Comparison of ENCODE assay signal across 27 mouse cellular contexts in genomic region chr1:126880801-126881200, GRCm38 (mm10). TPM values are rescaled to one million over a fixed set of nuclear protein-coding genes. Genes with fewer than 3 reads are reported as not detected.
DNase-seq lines count a peak whose midpoint lies in the region; ATAC-seq and TF ChIP-seq lines count a peak whose summit lies in the region.
"Had no signal": no experiment of that assay in that cellular context is flagged by ENCODE, and none has a peak within 500 bp of the region (broad histone marks: within the 10 kb centered on the region; RNA-seq: fewer than 3 reads in every experiment).

No protein-coding gene starts in this region.

- 91% methylated on average over 3 of the region's 3 CpGs for WGBS in heart, embryonic 10.5 days
- WGBS in heart, embryonic 11.5 days (ENCODE audit: insufficient replicate concordance): 86% methylated on average over 3 of the region's 3 CpGs
- WGBS in lung, adult 2 months: 92% methylated on average over 3 of the region's 3 CpGs

- TF ChIP-seq CTCF in lung, adult 2 months (IDR thresholded peaks at IDR 0.05; ENCODE audit: insufficient read depth, low read length): no peak

- H3K27me3 ChIP-seq in heart, embryonic 10.5 days (ENCODE audit: insufficient read depth, poor library complexity, severe bottlenecking): no peaks in the 10 kb centered on the region
- no peaks in the 10 kb centered on the region for H3K27me3 ChIP-seq in heart, embryonic 11.5 days (ENCODE audit: control insufficient read depth, insufficient read depth, low read length)
- H3K27me3 ChIP-seq: embryonic facial prominence, embryonic 13.5 days; embryonic facial prominence, embryonic 15.5 days; forebrain, embryonic 12.5 days; Patski had no signal

- H3K4me2 ChIP-seq in heart, embryonic 11.5 days: no peak overlapping the region
- H3K4me2 ChIP-seq: embryonic facial prominence, embryonic 13.5 days; embryonic facial prominence, embryonic 15.5 days; forebrain, embryonic 12.5 days had no signal

- ATAC-seq in heart, embryonic 11.5 days (replicated peaks; ENCODE audit: insufficient number of reproducible peaks, low FRiP score, low TSS enrichment): no peak
- ATAC-seq: activated CD4-positive, CD25-positive, alpha-beta regulatory T cell, adult 4 months; CD4-positive, CD25-positive, alpha-beta regulatory T cell, adult 4 months; forebrain, embryonic 14.5 days; forebrain, embryonic 16.5 days; Patski had no signal

- H3K9me3 ChIP-seq in heart, embryonic 10.5 days: no peaks in the 10 kb centered on the region
- H3K9me3 ChIP-seq in heart, embryonic 11.5 days (replicated peaks; ENCODE audit: control insufficient read depth, low read length): no peaks in the 10 kb centered on the region
- H3K9me3 ChIP-seq: embryonic facial prominence, embryonic 13.5 days; embryonic facial prominence, embryonic 15.5 days; forebrain, embryonic 10.5 days; forebrain, embryonic 12.5 days had no signal

- no peak overlapping the region for H3K9ac ChIP-seq in heart, embryonic 11.5 days (ENCODE audit: low read depth, low read length)
- H3K9ac ChIP-seq: embryonic facial prominence, embryonic 13.5 days; embryonic facial prominence, embryonic 15.5 days; forebrain, embryonic 12.5 days had no signal

- H3K4me1 ChIP-seq in heart, embryonic 10.5 days: no peaks in the 10 kb centered on the region
- H3K4me1 ChIP-seq in heart, embryonic 11.5 days (ENCODE audit: control insufficient read depth, insufficient read depth, low read length): no peaks in the 10 kb centered on the region
- H3K4me1 ChIP-seq in lung, adult 2 months (ENCODE audit: control insufficient read depth, insufficient read depth, low read length): no peaks in the 10 kb centered on the region
- H3K4me1 ChIP-seq: embryonic facial prominence, embryonic 13.5 days; embryonic facial prominence, embryonic 15.5 days; forebrain, embryonic 10.5 days; forebrain, embryonic 12.5 days had no signal

- H3K36me3 ChIP-seq in heart, embryonic 10.5 days: no peaks in the 10 kb centered on the region
- H3K36me3 ChIP-seq in heart, embryonic 11.5 days (ENCODE audit: control insufficient read depth, insufficient read depth, low read length): no peaks in the 10 kb centered on the region
- H3K36me3 ChIP-seq: embryonic facial prominence, embryonic 13.5 days; embryonic facial prominence, embryonic 15.5 days; forebrain, embryonic 10.5 days; forebrain, embryonic 12.5 days; G1E had no signal

- peak; percentile 4 for DNase-seq in heart, embryonic 10.5 days (ENCODE audit: low spot score)
- DNase-seq in R1 (ENCODE audit: low read depth, low spot score): peak; percentile 76
- no peak for DNase-seq in lung, adult 2 months
- no peak for DNase-seq in adipocyte (ENCODE audit: low spot score)
- DNase-seq: adrenal gland, adult 2 months; adrenal gland, postnatal 10 days; adrenal gland, postnatal 25 days; B cell, adult 2 months; cerebellum, adult 11 months; cerebellum, adult 18-20 months; cerebellum, adult 8-10 months; cerebellum, adult 9-11 months; cerebellum, postnatal 14 days; cerebellum, postnatal 36 days; embryo, embryonic 11 days had no signal

- H3K27ac ChIP-seq in heart, embryonic 10.5 days: no peak overlapping the region
- H3K27ac ChIP-seq in heart, embryonic 11.5 days (ENCODE audit: low read depth, low read length): no peak overlapping the region
- H3K27ac ChIP-seq: embryonic facial prominence, embryonic 13.5 days; embryonic facial prominence, embryonic 15.5 days; forebrain, embryonic 10.5 days; forebrain, embryonic 12.5 days had no signal

- H3K4me3 ChIP-seq in heart, embryonic 10.5 days: no peak overlapping the region
- H3K4me3 ChIP-seq in heart, embryonic 11.5 days (ENCODE audit: low read depth, low read length): no peak overlapping the region
- H3K4me3 ChIP-seq in lung, adult 2 months (replicated peaks; ENCODE audit: extremely low read depth, low read depth, low read length): no peak overlapping the region
- H3K4me3 ChIP-seq: embryonic facial prominence, embryonic 13.5 days; embryonic facial prominence, embryonic 15.5 days; erythroblast, embryonic 14.5 days; forebrain, embryonic 10.5 days; forebrain, embryonic 12.5 days had no signal

- no peak for TF ChIP-seq POLR2A in lung, adult 2 months (IDR thresholded peaks at IDR 0.05; ENCODE audit: borderline replicate concordance, extremely low read depth, low read depth, low read length)

RNA-seq across cellular contexts. Expression of gene Nckap5, which starts 50.2 kb away (rescaled TPM):
- polyA plus RNA-seq in heart, embryonic 10.5 days (2016; fragmentation: Nextera tagmentation; extraction: Ambion mirVana): 2.2 and 2.3 TPM in 2 replicates
- polyA plus RNA-seq in heart, embryonic 11.5 days (2014; fragmentation: Nextera tagmentation; extraction: Ambion mirVana): 1.6 and 3.2 TPM in 2 replicates
- polyA plus RNA-seq in lung, adult 2 months (2012; rRNA removed): 41.2 and 50.4 TPM in 2 replicates
- polyA plus RNA-seq: erythroblast, embryonic 14.5 days had no signal

Comparison
In these comparisons a context has a peak if more than half of its experiments do, and no peak if none do; other contexts are left out.
1. DNase-seq: peak in heart, embryonic 10.5 days (single experiment) and R1 (single experiment); none in lung, adult 2 months (single experiment) and adipocyte (single experiment).
2. RNA of gene Nckap5, which starts 50.2 kb away (polyA plus RNA-seq): 41.2 to 50.4 TPM in lung, adult 2 months; 1.6 to 3.2 TPM in heart, embryonic 11.5 days and 2.2 to 2.3 TPM in heart, embryonic 10.5 days; every median in the first group is over 10 times any median in the second.